Mouse (Mus musculus): ENCODE measurements around the gene Ghrhr. TPM values are rescaled to one million over a fixed set of nuclear protein-coding genes. Genes with fewer than 3 reads are reported as not detected.

Ghrhr gene
- polyA plus RNA-seq, 1 experiment from 2014 or later = 0.12 TPM

DNA sequence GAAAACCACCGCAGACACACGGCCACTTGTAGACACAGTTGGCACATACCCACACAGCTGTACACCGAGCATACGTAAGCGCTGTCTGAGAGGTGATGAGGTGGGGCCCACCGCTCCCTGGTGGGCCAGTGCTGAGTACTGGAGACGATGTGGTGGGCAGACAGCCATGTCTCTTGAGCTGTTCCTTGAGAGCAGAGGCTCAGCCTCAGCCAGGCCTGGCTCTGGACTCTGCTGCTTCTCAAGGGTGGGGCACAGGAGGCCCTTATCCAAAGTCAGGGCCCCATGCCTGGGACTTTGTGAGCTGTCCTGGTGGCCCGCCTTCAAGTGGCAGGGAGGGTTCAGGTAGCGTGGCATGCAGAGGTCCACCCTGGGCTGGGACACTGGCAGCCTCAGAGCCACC lies 33.8 kb upstream of the Ghrhr start:
- H3K9me3 ChIP-seq (ENCODE audit: low read length) = no peaks in the 10 kb centered on the region
- H3K4me2 ChIP-seq (replicated peaks; ENCODE audit: low read depth, low read length) = peak overlapping the region; percentile 17; the same call in 1 of the 2 replicates
- DNase-seq (ENCODE audit: low spot score) = peak; percentile 84
- peak overlapping the region; percentile 82 for H3K27ac ChIP-seq (ENCODE audit: low read length)
- peaks cover 9% of the 10 kb centered on the region; the same call in 1 of the 2 replicates for H3K36me3 ChIP-seq (ENCODE audit: insufficient read depth, low read length)
- WGBS = 36% methylated on average over 9 of the region's 9 CpGs
- no peaks in the 10 kb centered on the region for H3K27me3 ChIP-seq (replicated peaks; ENCODE audit: insufficient read depth, low read length)
- no peak overlapping the region for H3K4me3 ChIP-seq (ENCODE audit: low read depth, low read length)
- H3K9ac ChIP-seq (replicated peaks; ENCODE audit: low read depth) = peak overlapping the region; percentile 8; the same call in 1 of the 2 replicates
- H3K4me1 ChIP-seq (ENCODE audit: insufficient read depth, low read depth, low read length) = peaks cover 21% of the 10 kb centered on the region
- peak; percentile 77 for ATAC-seq
- no peak; the same call in none of the 2 replicates for TF ChIP-seq EP300 (IDR thresholded peaks at IDR 0.05)
- no peak for TF ChIP-seq CTCF (IDR thresholded peaks at IDR 0.05)

GRCm38 (mm10) chr6:55343446-55343845 lies 32.6 kb upstream of the Ghrhr start:
- TF ChIP-seq EP300 (IDR thresholded peaks at IDR 0.05) (no peak), CTCF (IDR thresholded peaks at IDR 0.05) (no peak)
- Histone ChIP-seq H3K4me1 (ENCODE audit: insufficient read depth, low read depth, low read length) (peaks cover 21% of the 10 kb centered on the region), H3K27ac (ENCODE audit: low read length) (peak overlapping the region; percentile 82; the same call in 1 of the 2 replicates), H3K9ac (replicated peaks; ENCODE audit: low read depth) (no peak overlapping the region), H3K4me3 (ENCODE audit: low read depth, low read length) (no peak overlapping the region), H3K36me3 (ENCODE audit: insufficient read depth, low read length) (peaks cover 9% of the 10 kb centered on the region; the same call in 1 of the 2 replicates), H3K27me3 (replicated peaks; ENCODE audit: insufficient read depth, low read length) (no peaks in the 10 kb centered on the region), H3K9me3 (ENCODE audit: low read length) (no peaks in the 10 kb centered on the region), H3K4me2 (replicated peaks; ENCODE audit: low read depth, low read length) (no peak overlapping the region)
- DNase-seq (ENCODE audit: low spot score) (no peak), ATAC-seq (no peak)
- 78% methylated on average over 10 of the region's 10 CpGs for WGBS

DNA sequence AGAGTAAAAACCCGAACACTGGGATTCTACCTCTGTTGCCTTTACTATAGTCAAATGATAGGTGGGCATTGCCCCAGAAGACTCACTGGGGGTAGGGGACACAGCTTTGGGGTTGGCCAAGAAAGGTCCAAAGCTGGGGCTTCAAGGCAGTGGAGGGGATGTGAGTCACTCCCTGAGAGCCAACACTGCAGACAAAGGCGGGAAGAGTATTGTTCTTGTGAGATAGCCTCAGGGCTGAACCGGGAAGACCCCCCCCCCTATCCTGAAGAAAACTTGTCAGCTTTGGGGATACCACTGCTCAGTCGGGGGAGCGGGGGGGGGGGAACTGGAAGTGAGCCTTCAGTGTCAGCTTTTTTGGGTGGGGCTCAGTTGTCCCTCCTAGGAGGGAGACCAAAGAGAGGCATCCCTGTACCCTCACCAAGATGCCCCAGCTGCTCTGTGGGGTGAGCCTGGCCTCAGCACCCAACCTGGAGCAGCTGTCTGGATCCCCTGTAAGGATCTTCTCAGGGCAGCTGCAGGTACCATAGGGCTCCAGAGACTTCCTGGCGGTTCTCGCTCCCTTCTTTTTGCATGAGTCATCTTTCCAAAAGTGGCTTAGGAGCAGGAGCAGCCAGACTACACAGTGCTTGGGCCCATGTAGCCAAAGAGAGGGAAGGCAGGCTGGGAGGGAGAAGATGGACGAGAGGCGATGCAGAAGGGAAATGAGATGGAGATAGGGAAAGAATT lies 31.6 kb upstream of the Ghrhr start:
- DNase-seq (ENCODE audit: low spot score) = no peak
- H3K4me1 ChIP-seq (ENCODE audit: insufficient read depth, low read depth, low read length) = peaks cover 18% of the 10 kb centered on the region
- H3K9ac ChIP-seq (replicated peaks; ENCODE audit: low read depth) = no peak overlapping the region
- H3K27ac ChIP-seq (ENCODE audit: low read length) = no peak overlapping the region
- no peaks in the 10 kb centered on the region for H3K9me3 ChIP-seq (ENCODE audit: low read length)
- H3K4me2 ChIP-seq (replicated peaks; ENCODE audit: low read depth, low read length) = no peak overlapping the region
- H3K36me3 ChIP-seq (ENCODE audit: insufficient read depth, low read length) = peaks cover 9% of the 10 kb centered on the region; the same call in 1 of the 2 replicates
- TF ChIP-seq CTCF (IDR thresholded peaks at IDR 0.05) = no peak
- TF ChIP-seq EP300 (IDR thresholded peaks at IDR 0.05) = 0 out of 2 replicates have a peak, but pooled peaks have one; percentile 18
- no peak overlapping the region for H3K4me3 ChIP-seq (ENCODE audit: low read depth, low read length)
- no peak for ATAC-seq
- 58% methylated on average over 9 of the region's 9 CpGs for WGBS
- no peaks in the 10 kb centered on the region for H3K27me3 ChIP-seq (replicated peaks; ENCODE audit: insufficient read depth, low read length)

DNA sequence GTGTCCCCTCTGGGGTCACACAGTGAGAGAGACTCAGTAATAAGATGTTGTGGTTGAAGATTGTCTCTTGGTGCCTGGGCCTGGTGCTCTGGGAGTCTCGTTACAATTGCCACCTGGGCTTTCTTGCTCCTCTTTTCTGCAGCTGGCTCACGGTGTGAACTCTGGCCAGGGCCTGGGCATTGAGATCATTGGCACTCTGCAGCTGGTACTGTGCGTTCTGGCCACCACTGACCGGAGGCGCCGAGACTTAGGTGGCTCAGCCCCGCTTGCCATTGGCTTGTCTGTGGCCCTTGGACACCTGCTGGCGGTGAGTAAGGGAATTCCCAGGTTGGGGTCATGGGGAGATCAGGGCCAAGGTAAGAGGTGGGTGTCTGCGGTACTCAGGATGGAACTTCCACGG lies 30.8 kb upstream of the Ghrhr start:
- peaks cover 9% of the 10 kb centered on the region; the same call in 1 of the 2 replicates for H3K36me3 ChIP-seq (ENCODE audit: insufficient read depth, low read length)
- H3K4me2 ChIP-seq (replicated peaks; ENCODE audit: low read depth, low read length) = no peak overlapping the region
- WGBS = 91% methylated on average over 10 of the region's 10 CpGs
- H3K27ac ChIP-seq (ENCODE audit: low read length) = no peak overlapping the region
- no peak for ATAC-seq
- no peak for DNase-seq (ENCODE audit: low spot score)
- TF ChIP-seq EP300 (IDR thresholded peaks at IDR 0.05) = no peak
- no peaks in the 10 kb centered on the region for H3K9me3 ChIP-seq (ENCODE audit: low read length)
- no peak overlapping the region for H3K4me3 ChIP-seq (ENCODE audit: low read depth, low read length)
- H3K9ac ChIP-seq (replicated peaks; ENCODE audit: low read depth) = no peak overlapping the region
- peaks cover 18% of the 10 kb centered on the region for H3K4me1 ChIP-seq (ENCODE audit: insufficient read depth, low read depth, low read length)
- no peaks in the 10 kb centered on the region for H3K27me3 ChIP-seq (replicated peaks; ENCODE audit: insufficient read depth, low read length)

DNA sequence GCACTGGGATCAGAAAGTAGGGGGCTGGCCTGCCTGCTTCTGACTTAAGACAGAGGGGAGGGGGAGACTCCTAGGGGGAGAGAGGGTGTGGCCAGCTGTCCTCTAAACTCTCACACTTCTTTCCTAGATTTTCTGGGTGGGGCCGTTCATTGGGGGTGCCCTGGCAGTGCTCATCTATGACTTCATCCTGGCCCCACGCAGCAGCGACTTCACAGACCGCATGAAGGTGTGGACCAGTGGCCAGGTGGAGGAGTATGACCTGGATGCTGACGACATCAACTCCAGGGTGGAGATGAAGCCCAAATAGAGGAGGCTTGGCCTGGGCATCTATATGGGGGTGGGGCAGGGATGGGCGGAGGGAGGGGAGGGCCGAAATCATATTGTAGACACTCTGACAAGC lies 29.6 kb upstream of the Ghrhr start:
- Histone ChIP-seq H3K9ac (replicated peaks; ENCODE audit: low read depth) (no peak overlapping the region), H3K27ac (ENCODE audit: low read length) (no peak overlapping the region), H3K9me3 (ENCODE audit: low read length) (no peaks in the 10 kb centered on the region), H3K4me3 (ENCODE audit: low read depth, low read length) (no peak overlapping the region), H3K27me3 (replicated peaks; ENCODE audit: insufficient read depth, low read length) (no peaks in the 10 kb centered on the region), H3K4me1 (ENCODE audit: insufficient read depth, low read depth, low read length) (peaks cover 9% of the 10 kb centered on the region), H3K4me2 (replicated peaks; ENCODE audit: low read depth, low read length) (no peak overlapping the region), H3K36me3 (ENCODE audit: insufficient read depth, low read length) (peaks cover 9% of the 10 kb centered on the region; the same call in 1 of the 2 replicates)
- no peak for DNase-seq (ENCODE audit: low spot score)
- TF ChIP-seq CTCF (IDR thresholded peaks at IDR 0.05) = no peak
- TF ChIP-seq EP300 (IDR thresholded peaks at IDR 0.05) = no peak
- no peak for ATAC-seq
- 82% methylated on average over 7 of the region's 7 CpGs for WGBS

- ATAC-seq (no peak), DNase-seq (ENCODE audit: low spot score) (no peak)
- WGBS = 83% methylated on average over 5 of the region's 5 CpGs
- H3K4me2 ChIP-seq (replicated peaks; ENCODE audit: low read depth, low read length) = no peak overlapping the region
- H3K27me3 ChIP-seq (replicated peaks; ENCODE audit: insufficient read depth, low read length) = no peaks in the 10 kb centered on the region
- no peaks in the 10 kb centered on the region for H3K9me3 ChIP-seq (ENCODE audit: low read length)
- no peaks in the 10 kb centered on the region for H3K4me1 ChIP-seq (ENCODE audit: insufficient read depth, low read depth, low read length)
- peaks cover 9% of the 10 kb centered on the region; the same call in 1 of the 2 replicates for H3K36me3 ChIP-seq (ENCODE audit: insufficient read depth, low read length)
- no peak for TF ChIP-seq CTCF (IDR thresholded peaks at IDR 0.05)
- no peak for TF ChIP-seq EP300 (IDR thresholded peaks at IDR 0.05)
- peak overlapping the region; percentile 59; the same call in 1 of the 2 replicates for H3K27ac ChIP-seq (ENCODE audit: low read length)
- H3K4me3 ChIP-seq (ENCODE audit: low read depth, low read length) = no peak overlapping the region
- no peak overlapping the region for H3K9ac ChIP-seq (replicated peaks; ENCODE audit: low read depth)
These were observed 28.2 kb upstream of the Ghrhr start for GRCm38 (mm10) chr6:55347711-55348571.
